In genomic region chr4:155785246-155785645, GRCm38 (mm10) we compare ENCODE assay signal across 14 mouse cellular contexts. TPM values are rescaled to one million over a fixed set of nuclear protein-coding genes. Genes with fewer than 3 reads are reported as not detected.
DNase-seq lines count a peak whose midpoint lies in the region; ATAC-seq lines count a peak whose summit lies in the region.
"Had no signal": no experiment of that assay in that cellular context is flagged by ENCODE, and none has a peak within 500 bp of the region (broad histone marks: within the 10 kb centered on the region; RNA-seq: fewer than 3 reads in every experiment).

No protein-coding gene starts in this region.

- H3K4me1 ChIP-seq in heart, embryonic 12.5 days (replicated peaks), result peaks cover 26% of the 10 kb centered on the region
- H3K4me1 ChIP-seq in neural tube, embryonic 11.5 days (ENCODE audit: control insufficient read depth, insufficient read depth, low read length), result 0 out of 2 replicates have a peak, but pooled peaks cover 2% of the 10 kb centered on the region
- peaks cover 18% of the 10 kb centered on the region for H3K4me1 ChIP-seq in hindbrain, embryonic 15.5 days (replicated peaks)
- H3K4me1 ChIP-seq in neural tube, embryonic 15.5 days, result peaks cover 26% of the 10 kb centered on the region

- 72% methylated on average over 10 of the region's 10 CpGs for WGBS in heart, embryonic 12.5 days
- 79% methylated on average over 10 of the region's 10 CpGs for WGBS in neural tube, embryonic 11.5 days
- 87% methylated on average over 10 of the region's 10 CpGs for WGBS in hindbrain, embryonic 15.5 days
- 90% methylated on average over 10 of the region's 10 CpGs for WGBS in neural tube, embryonic 15.5 days

- H3K36me3 ChIP-seq in heart, embryonic 12.5 days, result no peaks in the 10 kb centered on the region
- H3K36me3 ChIP-seq in neural tube, embryonic 11.5 days (ENCODE audit: control insufficient read depth, insufficient read depth, low read length), result no peaks in the 10 kb centered on the region
- no peaks in the 10 kb centered on the region for H3K36me3 ChIP-seq in hindbrain, embryonic 15.5 days
- no peaks in the 10 kb centered on the region for H3K36me3 ChIP-seq in neural tube, embryonic 15.5 days
- H3K36me3 ChIP-seq: limb, embryonic 13.5 days had no signal

- peak overlapping the region; percentile 57 for H3K4me3 ChIP-seq in heart, embryonic 12.5 days
- no peak overlapping the region for H3K4me3 ChIP-seq in neural tube, embryonic 11.5 days (ENCODE audit: low read depth, low read length)
- H3K4me3 ChIP-seq in hindbrain, embryonic 15.5 days, result no peak overlapping the region
- no peak overlapping the region for H3K4me3 ChIP-seq in neural tube, embryonic 15.5 days (replicated peaks)

- ATAC-seq in heart, embryonic 12.5 days (ENCODE audit: insufficient number of reproducible peaks, low FRiP score), result no peak
- no peak for ATAC-seq in neural tube, embryonic 11.5 days (ENCODE audit: insufficient read depth, low FRiP score, low TSS enrichment)
- ATAC-seq in hindbrain, embryonic 15.5 days (ENCODE audit: low FRiP score, low read depth), result no peak
- ATAC-seq in neural tube, embryonic 15.5 days (ENCODE audit: low FRiP score), result no peak

- H3K27ac ChIP-seq in heart, embryonic 12.5 days (ENCODE audit: poor library complexity, severe bottlenecking), result peak overlapping the region; percentile 75
- no peak overlapping the region for H3K27ac ChIP-seq in neural tube, embryonic 11.5 days (ENCODE audit: low read depth, low read length)
- no peak overlapping the region for H3K27ac ChIP-seq in hindbrain, embryonic 15.5 days (replicated peaks)
- H3K27ac ChIP-seq in neural tube, embryonic 15.5 days (replicated peaks), result 0 out of 2 replicates have a peak overlapping the region, but pooled peaks have one; percentile 28

- peak overlapping the region; percentile 69 for H3K4me2 ChIP-seq in heart, embryonic 12.5 days
- H3K4me2 ChIP-seq in neural tube, embryonic 11.5 days (ENCODE audit: low read depth), result no peak overlapping the region
- H3K4me2 ChIP-seq in hindbrain, embryonic 15.5 days, result no peak overlapping the region
- H3K4me2 ChIP-seq in neural tube, embryonic 15.5 days, result 0 out of 2 replicates have a peak overlapping the region, but pooled peaks have one; percentile 74

- H3K9ac ChIP-seq in heart, embryonic 12.5 days, result peak overlapping the region; percentile 60
- H3K9ac ChIP-seq in neural tube, embryonic 11.5 days (ENCODE audit: low read length), result peak overlapping the region; percentile 32; the same call in 1 of the 2 replicates
- 0 out of 2 replicates have a peak overlapping the region, but pooled peaks have one; percentile 10 for H3K9ac ChIP-seq in hindbrain, embryonic 15.5 days
- 0 out of 2 replicates have a peak overlapping the region, but pooled peaks have one; percentile 20 for H3K9ac ChIP-seq in neural tube, embryonic 15.5 days (replicated peaks)

- no peak for DNase-seq in heart, postnatal 14 days
- DNase-seq in neural tube, embryonic 11.5 days (ENCODE audit: low spot score), result no peak
- DNase-seq in neural tube, embryonic 10.5 days (ENCODE audit: extremely low spot score, low spot score), result no peak
- no peak for DNase-seq in embryo, embryonic 10.5 days (ENCODE audit: low spot score)
- DNase-seq in layer of hippocampus, adult 8-10 months (ENCODE audit: low spot score in 2 of 2), result no peak
- DNase-seq: adrenal gland, postnatal 36 days; cerebellum, adult 18-20 months; kidney, adult 18-20 months had no signal

- no peaks in the 10 kb centered on the region for H3K9me3 ChIP-seq in heart, embryonic 12.5 days (replicated peaks)
- H3K9me3 ChIP-seq in neural tube, embryonic 11.5 days (ENCODE audit: control insufficient read depth, low read length), result no peaks in the 10 kb centered on the region
- H3K9me3 ChIP-seq in hindbrain, embryonic 15.5 days, result no peaks in the 10 kb centered on the region
- H3K9me3 ChIP-seq in neural tube, embryonic 15.5 days (replicated peaks), result no peaks in the 10 kb centered on the region
- H3K9me3 ChIP-seq: limb, embryonic 13.5 days had no signal

- H3K27me3 ChIP-seq in heart, embryonic 12.5 days (replicated peaks), result no peaks in the 10 kb centered on the region
- no peaks in the 10 kb centered on the region for H3K27me3 ChIP-seq in neural tube, embryonic 11.5 days (ENCODE audit: control insufficient read depth, insufficient read depth, low read length)
- no peaks in the 10 kb centered on the region for H3K27me3 ChIP-seq in hindbrain, embryonic 15.5 days
- no peaks in the 10 kb centered on the region for H3K27me3 ChIP-seq in neural tube, embryonic 15.5 days (replicated peaks)
- H3K27me3 ChIP-seq: limb, embryonic 13.5 days had no signal

- intact Hi-C loops in heart, postnatal 14 days (cut with DNase I), result no loop called here

RNA-seq across cellular contexts. Expression of gene Tmem88b, which starts 0.4 kb away (rescaled TPM):
- 7.0 and 7.2 TPM in 2 replicates for polyA plus RNA-seq in heart, embryonic 12.5 days (2016; fragmentation: Nextera tagmentation; extraction: Ambion mirVana)
- total RNA-seq in heart, postnatal 14 days (2021), result 1 to 10 TPM; 1.2 TPM
- 0.33 and 0.49 TPM in 2 replicates for polyA plus RNA-seq in neural tube, embryonic 11.5 days (2014; fragmentation: Nextera tagmentation; extraction: Ambion mirVana)
- 0.98 and 1.2 TPM in 2 replicates for polyA plus RNA-seq in hindbrain, embryonic 15.5 days (2015; fragmentation: Nextera tagmentation; extraction: Ambion mirVana)
- polyA plus RNA-seq in neural tube, embryonic 15.5 days (2015; fragmentation: Nextera tagmentation; extraction: Ambion mirVana), result 0.78 and 1.2 TPM in 2 replicates
- total RNA-seq in layer of hippocampus, adult 8-10 months (2022), result 10 to 100 TPM; 30.2 to 36.9 (median 34.5) TPM

RNA-seq across cellular contexts. Expression of gene Ankrd65, which starts 5.0 kb away (rescaled TPM):
- not detected in 2 replicates for polyA plus RNA-seq in heart, embryonic 12.5 days (2016; fragmentation: Nextera tagmentation; extraction: Ambion mirVana)
- total RNA-seq in heart, postnatal 14 days (2021), result not detected
- not detected in 2 replicates for polyA plus RNA-seq in neural tube, embryonic 11.5 days (2014; fragmentation: Nextera tagmentation; extraction: Ambion mirVana)
- polyA plus RNA-seq in hindbrain, embryonic 15.5 days (2015; fragmentation: Nextera tagmentation; extraction: Ambion mirVana), result not detected in 2 replicates
- polyA plus RNA-seq in neural tube, embryonic 15.5 days (2015; fragmentation: Nextera tagmentation; extraction: Ambion mirVana), result 0.27 TPM in 1 of 2 replicates, not detected in the other
- not detected for total RNA-seq in layer of hippocampus, adult 8-10 months (2022)
- total RNA-seq: adrenal gland, postnatal 36 days; CH12.LX had no signal
- polyA plus RNA-seq: embryonic facial prominence, embryonic 14.5 days; limb, embryonic 13.5 days had no signal

RNA-seq across cellular contexts. Expression of gene Vwa1, which starts 10.7 kb away (rescaled TPM):
- polyA plus RNA-seq in heart, embryonic 12.5 days (2016; fragmentation: Nextera tagmentation; extraction: Ambion mirVana), result 1.7 TPM in 2 replicates
- total RNA-seq in heart, postnatal 14 days (2021), result 10 to 100 TPM in 1 of 2 experiments, 1 to 10 TPM in 1; 9.2 to 12.6 TPM
- 11.7 and 13.1 TPM in 2 replicates for polyA plus RNA-seq in neural tube, embryonic 11.5 days (2014; fragmentation: Nextera tagmentation; extraction: Ambion mirVana)
- 32.2 and 33.7 TPM in 2 replicates for polyA plus RNA-seq in hindbrain, embryonic 15.5 days (2015; fragmentation: Nextera tagmentation; extraction: Ambion mirVana)
- polyA plus RNA-seq in neural tube, embryonic 15.5 days (2015; fragmentation: Nextera tagmentation; extraction: Ambion mirVana), result 30.0 and 31.9 TPM in 2 replicates
- total RNA-seq in layer of hippocampus, adult 8-10 months (2022), result 10 to 100 TPM; 13.3 to 14.9 (median 14.2) TPM

RNA-seq across cellular contexts. Expression of gene Mrpl20, which starts 17.4 kb away (rescaled TPM):
- polyA plus RNA-seq in heart, embryonic 12.5 days (2016; fragmentation: Nextera tagmentation; extraction: Ambion mirVana), result 137 and 151 TPM in 2 replicates
- 10 to 100 TPM; 72.4 to 72.5 TPM for total RNA-seq in heart, postnatal 14 days (2021)
- 225 and 246 TPM in 2 replicates for polyA plus RNA-seq in neural tube, embryonic 11.5 days (2014; fragmentation: Nextera tagmentation; extraction: Ambion mirVana)
- polyA plus RNA-seq in hindbrain, embryonic 15.5 days (2015; fragmentation: Nextera tagmentation; extraction: Ambion mirVana), result 248 and 265 TPM in 2 replicates
- 259 and 285 TPM in 2 replicates for polyA plus RNA-seq in neural tube, embryonic 15.5 days (2015; fragmentation: Nextera tagmentation; extraction: Ambion mirVana)
- 10 to 100 TPM; 74.2 to 85.2 (median 78.2) TPM for total RNA-seq in layer of hippocampus, adult 8-10 months (2022)

RNA-seq across cellular contexts. Expression of gene Atad3a, which starts 24.4 kb away (rescaled TPM):
- 102 and 104 TPM in 2 replicates for polyA plus RNA-seq in heart, embryonic 12.5 days (2016; fragmentation: Nextera tagmentation; extraction: Ambion mirVana)
- total RNA-seq in heart, postnatal 14 days (2021), result 10 to 100 TPM; 54.3 to 59.2 TPM
- polyA plus RNA-seq in neural tube, embryonic 11.5 days (2014; fragmentation: Nextera tagmentation; extraction: Ambion mirVana), result 92.4 and 101 TPM in 2 replicates
- 92.0 and 99.4 TPM in 2 replicates for polyA plus RNA-seq in hindbrain, embryonic 15.5 days (2015; fragmentation: Nextera tagmentation; extraction: Ambion mirVana)
- polyA plus RNA-seq in neural tube, embryonic 15.5 days (2015; fragmentation: Nextera tagmentation; extraction: Ambion mirVana), result 90.0 and 96.6 TPM in 2 replicates
- total RNA-seq in layer of hippocampus, adult 8-10 months (2022), result 10 to 100 TPM; 62.3 to 79.7 (median 65.0) TPM

Comparison
In these comparisons a context has a peak if more than half of its experiments do, and no peak if none do; other contexts are left out.
1. H3K27ac ChIP-seq: peak in heart, embryonic 12.5 days (single experiment) and neural tube, embryonic 15.5 days (single experiment); none in neural tube, embryonic 11.5 days (single experiment) and hindbrain, embryonic 15.5 days (single experiment).
2. H3K4me2 ChIP-seq: peak in heart, embryonic 12.5 days (single experiment) and neural tube, embryonic 15.5 days (single experiment); none in neural tube, embryonic 11.5 days (single experiment) and hindbrain, embryonic 15.5 days (single experiment).
3. H3K9ac ChIP-seq: peak in every context shown above with its lines; median percentile 60 in heart, embryonic 12.5 days; 32 in neural tube, embryonic 11.5 days; 20 in neural tube, embryonic 15.5 days; 10 in hindbrain, embryonic 15.5 days.